Mouse (Mus musculus) embryonic facial prominence, embryonic 12.5 days (tissue): ENCODE results near the gene Gm10160. TPM values are rescaled to one million over a fixed set of nuclear protein-coding genes. Genes with fewer than 3 reads are reported as not detected.

Experiments used
- ATAC-seq: fragments of 200-750 bp; cut with Nextera tagmentation; 2 replicates; pipeline ENCODE4 v1.8.0; 2017; ENCODE audit not compliant: insufficient number of reproducible peaks, insufficient read depth, low FRiP score, low TSS enrichment
- H3K27ac ChIP-seq: fragments of 300-500 bp; sonication (generic); 2 replicates; pipeline ENCODE4 v1.5.1; 2016; ENCODE audit warnings: mild to moderate bottlenecking
- H3K27me3 ChIP-seq: fragments of 300-500 bp; sonication (generic); 2 replicates; pipeline ENCODE4 v1.6.1; 2016; ENCODE audit warnings: mild to moderate bottlenecking, moderate library complexity
- H3K36me3 ChIP-seq: fragments of 300-500 bp; sonication (generic); 2 replicates; pipeline ENCODE4 v1.6.1; 2016; ENCODE audit warnings: mild to moderate bottlenecking
- H3K4me1 ChIP-seq: fragments of 300-500 bp; sonication (generic); 2 replicates; pipeline ENCODE4 v1.6.1; 2016
- H3K4me2 ChIP-seq: fragments of 300-500 bp; sonication (generic); replicated peaks from 2 replicates; pipeline ENCODE4 v1.6.1; 2016; ENCODE audit warnings: mild to moderate bottlenecking, moderate library complexity
- H3K4me3 ChIP-seq: fragments of 300-500 bp; sonication (generic); 2 replicates; pipeline ENCODE4 v1.5.1; 2016; ENCODE audit warnings: mild to moderate bottlenecking
- H3K9ac ChIP-seq: fragments of 300-500 bp; sonication (generic); 2 replicates; pipeline ENCODE4 v1.6.1; 2016; ENCODE audit warnings: mild to moderate bottlenecking, moderate library complexity
- H3K9me3 ChIP-seq: fragments of 300-500 bp; sonication (generic); 2 replicates; pipeline ENCODE4 v1.6.1; 2016; ENCODE audit warnings: mild to moderate bottlenecking, moderate library complexity
- WGBS: fragments of 180-500 bp; shearing (Covaris S2); methylation state at CpG from one replicate; pipeline ENCODE4 v1.1.7; 2016; 5-methylcytosine and 5-hydroxymethylcytosine counted together
- polyA plus RNA-seq: library from polyadenylated mRNA; unstranded; fragments of >200 nt; fragmentation: Nextera tagmentation; extraction: Ambion mirVana; gene quantifications from 2 replicates; pipeline ENCODE4 v1.2.1, GENCODE M21; 2016

The Gm10160 gene
- polyA plus RNA-seq, 1 experiment from 2014 or later, result not detected

DNA sequence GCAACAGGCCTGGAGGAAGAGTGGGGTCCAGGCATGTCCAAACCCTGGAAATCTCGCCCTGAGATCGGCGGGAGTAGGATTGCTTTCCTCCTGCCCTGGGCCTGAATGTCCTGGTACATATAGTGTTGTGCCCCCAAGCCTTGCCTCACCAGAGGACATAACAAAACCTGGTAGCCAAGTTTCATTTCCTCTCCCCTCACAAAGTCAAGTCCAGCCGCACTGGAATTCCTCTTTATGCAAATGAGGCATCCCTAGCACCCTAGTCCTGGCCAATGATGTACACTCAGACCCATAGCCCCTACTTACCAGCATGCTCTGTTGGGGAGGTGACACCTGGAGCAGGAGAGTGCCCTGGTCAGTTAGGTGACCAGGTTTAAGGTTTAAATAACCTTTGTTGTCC, 627 bp upstream of the Gm10160 start:
- peaks cover 41% of the 10 kb centered on the region for H3K27me3 ChIP-seq

DNA sequence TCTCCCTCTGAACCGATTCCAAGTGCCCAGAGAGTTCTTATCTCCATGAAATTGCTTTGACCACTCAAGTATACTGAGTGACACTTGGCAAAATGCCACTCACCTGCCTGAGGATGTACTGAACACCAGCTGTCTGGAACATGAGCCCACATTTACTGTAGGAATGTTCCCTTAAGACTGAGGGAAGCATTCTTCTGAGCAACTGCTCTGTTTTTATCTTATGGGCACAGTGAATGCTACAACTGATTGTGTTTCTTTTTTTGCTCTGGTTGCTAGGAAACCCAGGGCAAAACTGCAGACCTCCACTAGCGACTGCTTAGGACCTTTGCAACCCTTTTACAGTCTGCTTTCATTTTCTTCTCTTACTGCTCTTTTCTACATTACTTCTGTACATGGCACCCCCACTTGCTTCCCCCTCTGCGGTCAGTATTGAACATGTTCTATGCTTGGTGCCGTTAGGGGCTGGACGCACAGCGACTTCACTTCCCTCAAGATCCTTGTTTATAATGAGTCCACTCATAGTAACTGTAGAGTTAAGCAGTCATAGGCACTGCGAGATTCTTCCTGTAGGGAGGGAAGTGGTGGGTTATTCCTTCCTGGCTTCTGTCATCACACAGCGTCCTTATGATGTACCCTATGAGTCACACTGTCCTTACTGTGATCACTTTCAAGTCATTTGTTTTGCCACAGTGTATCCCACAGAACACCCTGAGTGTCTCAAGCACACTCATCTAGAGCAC, 856 bp downstream of the Gm10160 start:
- 74% methylated on average over 8 of the region's 8 CpGs for WGBS
- H3K9me3 ChIP-seq, result no peaks in the 10 kb centered on the region
- no peak overlapping the region for H3K27ac ChIP-seq

More for the DNA sequence above, 627 bp upstream of the Gm10160 start:
- Histone ChIP-seq H3K36me3 (no peaks in the 10 kb centered on the region), H3K9ac (no peak overlapping the region), H3K27ac (no peak overlapping the region), H3K4me1 (peaks cover 6% of the 10 kb centered on the region; the same call in 1 of the 2 replicates), H3K4me2 (no peak overlapping the region), H3K9me3 (no peaks in the 10 kb centered on the region), H3K4me3 (no peak overlapping the region)
- no peak for ATAC-seq
- WGBS, result 66% methylated on average over 4 of the region's 4 CpGs

DNA sequence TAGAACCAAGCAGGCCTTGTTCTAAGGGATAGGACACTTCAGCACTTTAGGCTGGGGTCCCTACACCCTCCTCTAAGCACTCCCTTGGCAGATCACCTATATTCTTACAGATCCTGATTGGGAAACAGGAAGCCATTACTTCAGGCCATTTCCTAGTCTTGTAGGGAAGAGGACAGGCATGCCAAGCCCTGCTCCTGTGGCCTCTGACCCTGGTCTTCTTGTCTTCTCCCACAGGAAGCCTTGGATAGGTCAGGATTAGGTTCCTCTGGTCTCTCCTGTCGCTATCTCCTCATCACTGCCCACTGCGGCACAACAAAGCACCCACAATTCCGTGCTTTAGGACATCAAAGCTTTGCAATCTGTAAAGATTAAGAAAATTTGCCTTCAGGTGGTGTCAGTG, 3.9 kb downstream of the Gm10160 start:
- H3K27me3 ChIP-seq, result peaks cover 4% of the 10 kb centered on the region; the same call in 1 of the 2 replicates

More for the DNA sequence above, 856 bp downstream of the Gm10160 start:
- Histone ChIP-seq H3K4me3 (no peak overlapping the region), H3K4me1 (peaks cover 6% of the 10 kb centered on the region; the same call in 1 of the 2 replicates), H3K36me3 (no peaks in the 10 kb centered on the region), H3K9ac (no peak overlapping the region), H3K4me2 (no peak overlapping the region), H3K27me3 (peaks cover 26% of the 10 kb centered on the region)
- no peak for ATAC-seq

DNA sequence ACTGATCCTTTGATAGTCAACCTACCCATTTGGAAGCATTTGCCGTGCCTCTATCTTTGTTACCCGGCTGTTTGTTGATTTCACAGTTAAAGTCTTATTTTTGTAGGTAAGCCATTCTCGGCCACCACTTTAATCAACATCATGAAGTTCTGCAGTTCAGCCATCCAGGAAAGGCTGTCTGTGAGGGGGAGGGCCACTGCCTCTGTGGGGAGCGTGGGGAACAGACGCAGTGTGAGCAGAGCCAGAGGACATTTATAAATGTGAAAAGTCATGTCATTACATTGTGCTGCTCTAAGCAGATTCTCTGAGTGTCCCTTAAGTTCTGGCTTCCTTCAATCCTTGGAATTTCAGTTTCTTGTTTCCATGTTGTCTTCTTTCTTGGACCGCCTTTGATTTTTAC, 5.4 kb downstream of the Gm10160 start:
- Histone ChIP-seq H3K27ac (no peak overlapping the region), H3K9me3 (no peaks in the 10 kb centered on the region), H3K9ac (no peak overlapping the region), H3K4me3 (no peak overlapping the region), H3K36me3 (no peaks in the 10 kb centered on the region), H3K4me1 (0 out of 2 replicates have a peak, but pooled peaks cover 3% of the 10 kb centered on the region), H3K4me2 (no peak overlapping the region), H3K27me3 (no peaks in the 10 kb centered on the region)
- WGBS, result 83% methylated on average over 6 of the region's 6 CpGs
- ATAC-seq, result no peak

More for the DNA sequence above, 3.9 kb downstream of the Gm10160 start:
- no peak overlapping the region for H3K9ac ChIP-seq
- no peaks in the 10 kb centered on the region for H3K9me3 ChIP-seq
- WGBS, result 74% methylated on average over 3 of the region's 3 CpGs
- H3K27ac ChIP-seq, result no peak overlapping the region
- no peak for ATAC-seq
- no peaks in the 10 kb centered on the region for H3K4me1 ChIP-seq
- H3K4me3 ChIP-seq, result no peak overlapping the region
- H3K36me3 ChIP-seq, result no peaks in the 10 kb centered on the region
- H3K4me2 ChIP-seq, result no peak overlapping the region

DNA sequence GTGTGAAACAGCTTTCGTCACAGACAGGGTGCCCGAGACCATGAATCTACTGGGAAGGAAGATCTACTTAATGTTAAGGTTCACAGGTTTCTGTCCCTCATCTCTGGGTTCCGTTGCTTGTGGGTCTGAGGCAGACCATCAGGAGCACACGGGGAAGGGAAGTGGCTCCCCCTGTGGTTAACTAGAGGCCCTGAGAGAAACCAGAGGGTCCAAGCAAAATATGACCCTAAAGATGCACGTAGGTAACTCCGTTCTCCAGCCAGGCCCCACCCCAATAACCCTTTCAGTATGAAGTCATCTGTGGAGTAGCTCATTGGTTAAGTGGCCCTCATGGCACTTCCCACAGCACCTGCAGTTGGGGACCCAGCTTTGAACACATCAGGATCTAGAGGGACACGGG, 6.0 kb downstream of the Gm10160 start:
- Histone ChIP-seq H3K27me3 (no peaks in the 10 kb centered on the region), H3K36me3 (no peaks in the 10 kb centered on the region), H3K4me1 (0 out of 2 replicates have a peak, but pooled peaks cover 3% of the 10 kb centered on the region), H3K9ac (no peak overlapping the region), H3K9me3 (no peaks in the 10 kb centered on the region), H3K27ac (no peak overlapping the region), H3K4me2 (no peak overlapping the region), H3K4me3 (no peak overlapping the region)
- no peak for ATAC-seq
- WGBS, result 85% methylated on average over 7 of the region's 7 CpGs

DNA sequence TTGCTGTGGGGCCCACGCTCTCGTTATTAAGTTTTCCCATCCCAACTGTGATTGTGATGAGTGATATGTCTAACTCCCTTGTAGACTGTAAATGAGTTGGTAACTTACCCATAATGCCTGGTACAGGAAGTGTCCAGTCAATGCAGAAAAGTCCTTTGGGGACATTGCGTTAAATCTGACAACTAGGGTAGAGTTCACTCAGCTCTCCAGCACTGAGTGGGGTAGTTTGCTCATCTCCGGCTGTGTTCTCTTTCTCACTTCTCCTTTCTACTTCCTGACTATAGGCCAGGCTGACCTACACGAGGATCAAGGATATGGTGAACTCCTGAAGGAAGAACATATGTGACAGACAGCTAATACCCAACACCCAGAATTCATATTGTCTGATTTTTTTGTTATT, 6.4 kb downstream of the Gm10160 start:
- no peak for ATAC-seq
- Histone ChIP-seq H3K4me3 (no peak overlapping the region), H3K9me3 (no peaks in the 10 kb centered on the region), H3K27me3 (no peaks in the 10 kb centered on the region), H3K9ac (no peak overlapping the region), H3K27ac (no peak overlapping the region), H3K4me2 (no peak overlapping the region), H3K4me1 (0 out of 2 replicates have a peak, but pooled peaks cover 3% of the 10 kb centered on the region), H3K36me3 (no peaks in the 10 kb centered on the region)
- WGBS, result 88% methylated on average over 5 of the region's 5 CpGs

DNA sequence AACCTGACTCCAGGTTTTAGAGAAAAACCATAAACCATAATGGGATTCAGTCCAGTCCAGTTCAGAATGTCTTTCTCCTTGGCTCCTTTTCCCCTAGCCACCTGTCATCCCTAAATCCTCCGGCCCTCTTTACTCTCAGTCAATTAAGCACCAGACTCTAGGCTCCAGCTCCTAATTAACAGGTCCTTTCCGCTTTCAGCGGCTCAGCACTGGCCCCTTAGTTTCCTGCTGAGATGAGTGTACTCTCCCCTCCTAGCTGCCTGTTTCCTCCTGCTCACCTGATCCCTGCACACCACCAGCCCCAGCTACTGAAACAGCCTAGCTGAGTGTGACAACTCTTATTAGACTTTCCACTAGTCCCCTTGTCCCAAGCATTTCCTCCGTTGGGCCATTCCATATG, 7.8 kb downstream of the Gm10160 start:
- Histone ChIP-seq H3K9me3 (no peaks in the 10 kb centered on the region), H3K27me3 (no peaks in the 10 kb centered on the region), H3K9ac (no peak overlapping the region), H3K4me1 (0 out of 2 replicates have a peak, but pooled peaks cover 3% of the 10 kb centered on the region), H3K4me2 (no peak overlapping the region), H3K36me3 (no peaks in the 10 kb centered on the region), H3K27ac (no peak overlapping the region), H3K4me3 (no peak overlapping the region)
- WGBS, result 22% methylated on average over 4 of the region's 4 CpGs
- no peak for ATAC-seq

DNA sequence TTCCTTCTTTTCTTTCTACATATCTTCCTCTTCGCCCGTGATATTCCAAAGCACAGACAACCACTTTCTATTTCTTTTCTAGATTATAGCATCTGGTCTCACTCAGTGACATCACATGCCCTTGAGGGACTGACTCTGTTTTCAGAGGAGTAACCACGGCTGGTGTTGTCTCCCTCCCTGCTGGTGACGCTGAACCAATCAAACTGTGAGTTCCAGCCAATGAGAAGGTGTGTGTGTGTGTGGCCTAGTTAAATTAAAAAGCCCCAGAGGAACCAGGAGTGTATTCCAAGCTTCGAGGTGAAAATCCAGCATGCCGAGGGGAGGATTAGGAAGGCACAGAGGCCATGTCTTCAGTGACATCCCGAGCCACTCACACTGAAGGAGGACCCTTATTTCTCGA, 8.6 kb downstream of the Gm10160 start:
- no peak overlapping the region for H3K27ac ChIP-seq
- H3K4me2 ChIP-seq, result no peak overlapping the region
- no peak overlapping the region for H3K4me3 ChIP-seq
- H3K9ac ChIP-seq, result no peak overlapping the region
- H3K36me3 ChIP-seq, result no peaks in the 10 kb centered on the region
- no peaks in the 10 kb centered on the region for H3K27me3 ChIP-seq
- H3K9me3 ChIP-seq, result no peaks in the 10 kb centered on the region
- H3K4me1 ChIP-seq, result 0 out of 2 replicates have a peak, but pooled peaks cover 3% of the 10 kb centered on the region
- 25% methylated on average over 8 of the region's 8 CpGs for WGBS
- no peak for ATAC-seq

DNA sequence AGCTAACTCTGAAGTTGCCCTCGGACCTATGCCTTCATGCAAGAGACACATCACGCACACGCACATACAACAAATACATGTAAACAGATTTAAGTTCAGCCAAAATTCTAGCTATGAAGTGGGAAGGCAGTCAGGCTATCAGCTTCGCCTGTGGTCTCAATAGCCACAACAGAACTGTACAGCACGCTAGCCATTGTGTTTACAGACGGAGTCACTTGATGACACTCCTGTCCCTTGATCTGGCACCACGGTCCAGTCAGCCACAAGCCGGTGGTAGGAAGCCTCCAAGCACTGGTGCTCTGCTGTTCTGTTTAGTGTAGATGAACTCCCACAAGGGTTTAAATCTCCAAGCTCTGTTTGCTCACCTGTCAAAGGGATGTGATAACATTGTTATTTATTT, 9.6 kb downstream of the Gm10160 start:
- Histone ChIP-seq H3K9ac (no peak overlapping the region), H3K27ac (no peak overlapping the region), H3K4me2 (no peak overlapping the region), H3K4me3 (no peak overlapping the region), H3K9me3 (no peaks in the 10 kb centered on the region), H3K4me1 (0 out of 2 replicates have a peak, but pooled peaks cover 3% of the 10 kb centered on the region), H3K27me3 (no peaks in the 10 kb centered on the region), H3K36me3 (no peaks in the 10 kb centered on the region)
- WGBS, result 81% methylated on average over 8 of the region's 8 CpGs
- ATAC-seq, result no peak

DNA sequence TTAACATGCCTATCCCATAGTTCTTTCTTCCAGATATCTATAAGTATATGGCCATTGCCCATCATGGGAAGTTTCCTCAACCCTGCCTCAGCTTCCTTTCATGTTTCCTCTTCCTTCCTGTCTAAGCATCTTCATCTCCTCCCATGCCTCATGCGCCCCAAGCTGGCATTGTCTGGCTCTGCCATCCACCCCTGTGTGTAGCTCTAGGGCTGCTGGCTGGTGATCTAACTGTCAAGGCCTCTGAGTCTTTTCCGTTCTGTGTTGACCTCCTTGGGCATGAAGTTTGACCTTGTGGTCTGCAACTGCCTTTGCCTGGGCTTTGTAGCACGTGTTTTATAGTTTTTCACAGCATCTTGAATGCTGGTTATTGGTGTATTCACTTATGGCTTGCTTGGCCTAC, 10.3 kb downstream of the Gm10160 start:
- no peaks in the 10 kb centered on the region for H3K27me3 ChIP-seq
- H3K36me3 ChIP-seq, result no peaks in the 10 kb centered on the region
- no peak overlapping the region for H3K4me2 ChIP-seq
- H3K4me1 ChIP-seq, result 0 out of 2 replicates have a peak, but pooled peaks cover 5% of the 10 kb centered on the region
- no peak overlapping the region for H3K4me3 ChIP-seq
- no peaks in the 10 kb centered on the region for H3K9me3 ChIP-seq
- no peak overlapping the region for H3K9ac ChIP-seq
- no peak for ATAC-seq
- no peak overlapping the region for H3K27ac ChIP-seq
- 82% methylated on average over 3 of the region's 3 CpGs for WGBS

DNA sequence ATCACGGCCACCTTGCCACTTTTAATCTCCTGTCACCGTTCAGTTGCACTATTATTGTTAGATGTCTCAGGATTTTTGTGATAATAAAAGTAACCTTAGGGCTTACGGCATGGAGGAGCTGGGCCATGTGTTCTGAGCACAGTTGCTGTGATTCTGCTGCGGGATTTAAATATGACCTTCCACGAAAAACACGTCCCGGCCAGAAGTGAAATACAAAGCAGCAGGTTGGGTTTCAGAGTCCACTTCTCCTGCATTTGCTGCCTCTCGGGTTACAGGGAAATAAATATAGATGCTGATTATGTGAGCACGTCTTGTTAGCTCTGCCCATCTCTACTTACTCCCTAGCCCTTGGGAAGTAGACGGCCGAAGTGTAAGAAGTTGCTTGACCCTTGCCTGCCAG, 10.8 kb downstream of the Gm10160 start:
- no peak overlapping the region for H3K4me3 ChIP-seq
- H3K36me3 ChIP-seq, result no peaks in the 10 kb centered on the region
- H3K4me1 ChIP-seq, result 0 out of 2 replicates have a peak, but pooled peaks cover 5% of the 10 kb centered on the region
- no peak overlapping the region for H3K4me2 ChIP-seq
- no peak overlapping the region for H3K9ac ChIP-seq
- ATAC-seq, result no peak
- 42% methylated on average over 11 of the region's 11 CpGs for WGBS
- no peaks in the 10 kb centered on the region for H3K27me3 ChIP-seq
- H3K9me3 ChIP-seq, result no peaks in the 10 kb centered on the region
- H3K27ac ChIP-seq, result no peak overlapping the region

DNA sequence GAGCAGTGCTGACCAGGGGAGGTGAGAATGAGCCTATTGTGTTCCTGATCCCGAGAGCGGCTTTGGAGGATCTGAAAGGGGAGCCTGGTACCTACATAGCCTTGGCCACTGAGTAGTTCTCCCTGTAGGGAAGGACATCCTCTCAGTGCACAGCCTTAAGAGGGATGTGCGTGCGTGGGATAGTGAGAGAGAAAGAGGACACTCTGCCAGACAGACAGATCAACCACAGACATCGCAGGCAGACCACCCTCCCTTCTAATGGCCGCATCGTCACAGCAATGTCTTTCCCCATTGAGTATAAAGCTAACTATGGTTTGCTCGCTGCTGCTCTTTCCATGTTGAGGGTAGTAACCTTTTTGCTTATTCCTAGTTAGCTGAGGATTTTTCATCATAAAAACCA, 11.7 kb downstream of the Gm10160 start:
- WGBS, result 73% methylated on average over 8 of the region's 8 CpGs
- H3K36me3 ChIP-seq, result no peaks in the 10 kb centered on the region
- ATAC-seq, result no peak
- H3K4me3 ChIP-seq, result no peak overlapping the region
- no peak overlapping the region for H3K27ac ChIP-seq
- no peak overlapping the region for H3K4me2 ChIP-seq
- H3K9me3 ChIP-seq, result no peaks in the 10 kb centered on the region
- H3K4me1 ChIP-seq, result 0 out of 2 replicates have a peak, but pooled peaks cover 5% of the 10 kb centered on the region
- H3K27me3 ChIP-seq, result no peaks in the 10 kb centered on the region
- H3K9ac ChIP-seq, result no peak overlapping the region
